Mouse (Mus musculus): Measurements from ENCODE around the gene Vmn1r114.
"Not testable (repeated sequence)": the region's sequence is repeated elsewhere in the genome, so short reads cannot be mapped to it uniquely, and the experiment has no call there.

The Vmn1r114 gene

GRCm38 (mm10) chr7:20812086-20812485 is at the start of gene Vmn1r114:
Vmn1r114 (minus strand) TSS chr7:20812186.
- not testable (repeated sequence) for DNase-seq (ENCODE audit: low spot score in 2 of 2)

GRCm38 (mm10) chr7:20844885-20845284 is 32.9 kb upstream of the Vmn1r114 start, which contains the start of gene Vmn1r115:
Vmn1r115 (minus strand) TSS chr7:20844985.
- not testable (repeated sequence) for DNase-seq (ENCODE audit: low spot score in 2 of 2)

DNA sequence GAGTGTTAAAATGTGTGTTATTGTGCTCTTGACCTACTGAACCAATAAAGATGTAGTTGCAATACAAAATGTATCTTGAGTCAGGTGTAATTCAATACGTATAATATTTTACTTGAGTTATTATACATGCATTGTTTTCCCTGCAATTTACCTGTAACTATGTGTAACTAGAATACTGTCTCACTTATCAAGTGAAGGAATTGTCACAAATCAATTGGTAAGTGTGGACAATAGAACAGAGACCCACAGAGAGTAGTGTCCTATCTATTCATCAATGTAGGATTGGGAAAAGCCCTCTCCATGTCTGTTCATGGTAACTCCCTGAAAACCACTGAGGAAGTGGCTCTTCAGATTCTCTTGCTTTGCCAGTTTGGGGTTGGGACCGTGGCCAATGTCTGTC is 25.0 kb downstream of the Vmn1r114 start, which contains the start of gene Vmn1r113:
Vmn1r113 (plus strand) TSS at position 301 of the 400 bp plus-strand sequence.
- DNase-seq (ENCODE audit: low spot score in 2 of 2) = not testable (repeated sequence)

GRCm38 (mm10) chr7:20770885-20771284 is 41.1 kb downstream of the Vmn1r114 start, which contains the start of gene Vmn1r112:
Vmn1r112 (plus strand) TSS chr7:20771185.
- DNase-seq (ENCODE audit: low spot score in 2 of 2) = not testable (repeated sequence)
